Mouse (Mus musculus): ENCODE measurements at regions not wholly inside any gene's neighbourhood (a gene's known extent, or its start where the extent isn't known, plus 50 kb on each side); places are given as distances from the start of the nearest gene placed in this dataset.

- ATAC-seq (replicated peaks; ENCODE audit: low FRiP score, poor library complexity, severe bottlenecking) = no peak
Measured at GRCm38 (mm10) chr14:76800181-76800580, 236.4 kb upstream of the Ccdc122 start.

GRCm38 (mm10) chr14:76799741-76800140, 236.8 kb upstream of the Ccdc122 start:
- ATAC-seq (replicated peaks; ENCODE audit: low FRiP score, poor library complexity, severe bottlenecking) = no peak

GRCm38 (mm10) chr14:76798925-76799428, 237.6 kb upstream of the Ccdc122 start:
- no peak for ATAC-seq (replicated peaks; ENCODE audit: low FRiP score, poor library complexity, severe bottlenecking)

GRCm38 (mm10) chr14:76798488-76798887, 238.1 kb upstream of the Ccdc122 start:
- ATAC-seq (replicated peaks; ENCODE audit: low FRiP score, poor library complexity, severe bottlenecking) = no peak

GRCm38 (mm10) chr14:76797518-76797917, 239.1 kb upstream of the Ccdc122 start:
- ATAC-seq (replicated peaks; ENCODE audit: low FRiP score, poor library complexity, severe bottlenecking) = no peak

GRCm38 (mm10) chr14:76791811-76792571, 235.3 kb upstream of the Serp2 start:
- ATAC-seq (replicated peaks; ENCODE audit: low FRiP score, poor library complexity, severe bottlenecking) = no peak

GRCm38 (mm10) chr14:76789376-76789775, 232.7 kb upstream of the Serp2 start:
- ATAC-seq (replicated peaks; ENCODE audit: low FRiP score, poor library complexity, severe bottlenecking) = no peak

GRCm38 (mm10) chr14:76787601-76788000, 230.9 kb upstream of the Serp2 start:
- no peak for ATAC-seq (replicated peaks; ENCODE audit: low FRiP score, poor library complexity, severe bottlenecking)

- ATAC-seq (replicated peaks; ENCODE audit: low FRiP score, poor library complexity, severe bottlenecking) = no peak
Measured at GRCm38 (mm10) chr14:76786214-76786613, 229.5 kb upstream of the Serp2 start.

- no peak for ATAC-seq (replicated peaks; ENCODE audit: low FRiP score, poor library complexity, severe bottlenecking)
Measured at GRCm38 (mm10) chr14:76781524-76781880, 224.8 kb upstream of the Serp2 start.

GRCm38 (mm10) chr14:76780572-76781523, 224.2 kb upstream of the Serp2 start:
- no peak for ATAC-seq (replicated peaks; ENCODE audit: low FRiP score, poor library complexity, severe bottlenecking)

GRCm38 (mm10) chr14:76778541-76779399, 222.1 kb upstream of the Serp2 start:
- ATAC-seq (replicated peaks; ENCODE audit: low FRiP score, poor library complexity, severe bottlenecking) = no peak

GRCm38 (mm10) chr14:76775387-76775924, 218.8 kb upstream of the Serp2 start:
- ATAC-seq (replicated peaks; ENCODE audit: low FRiP score, poor library complexity, severe bottlenecking) = no peak

- ATAC-seq (replicated peaks; ENCODE audit: low FRiP score, poor library complexity, severe bottlenecking) = no peak
Measured at GRCm38 (mm10) chr14:76772781-76773438, 216.2 kb upstream of the Serp2 start.

GRCm38 (mm10) chr14:76770106-76770505, 213.4 kb upstream of the Serp2 start:
- no peak for ATAC-seq (replicated peaks; ENCODE audit: low FRiP score, poor library complexity, severe bottlenecking)

GRCm38 (mm10) chr14:76767301-76767700, 210.6 kb upstream of the Serp2 start:
- no peak for ATAC-seq (replicated peaks; ENCODE audit: low FRiP score, poor library complexity, severe bottlenecking)

GRCm38 (mm10) chr14:76766186-76766713, 209.6 kb upstream of the Serp2 start:
- ATAC-seq (replicated peaks; ENCODE audit: low FRiP score, poor library complexity, severe bottlenecking) = no peak

- no peak for ATAC-seq (replicated peaks; ENCODE audit: low FRiP score, poor library complexity, severe bottlenecking)
Measured at GRCm38 (mm10) chr14:76765094-76765504, 208.4 kb upstream of the Serp2 start.

- no peak for ATAC-seq (replicated peaks; ENCODE audit: low FRiP score, poor library complexity, severe bottlenecking)
Measured at GRCm38 (mm10) chr14:76764390-76764796, 207.7 kb upstream of the Serp2 start.

All from erythroid progenitor cell, adult 5-6 weeks (primary cell).